Mouse (Mus musculus) megakaryocyte, embryonic 14.5 days (primary cell): ENCODE data around the gene Traf6. TPM values are rescaled to one million over a fixed set of nuclear protein-coding genes. Genes with fewer than 3 reads are reported as not detected.

Source experiments
- H3K27me3 ChIP-seq: replicated peaks from 2 replicates; pipeline ENCODE3; 2012; ENCODE audit warnings: inconsistent platforms
- H3K36me3 ChIP-seq: replicated peaks from 2 replicates; pipeline ENCODE3; 2012; ENCODE audit warnings: low read length, inconsistent platforms, mixed read lengths
- H3K4me1 ChIP-seq: 2 replicates; pipeline ENCODE4 v1.6.1; 2012; ENCODE audit warnings: inconsistent platforms
- H3K4me3 ChIP-seq: replicated peaks from 2 replicates; pipeline ENCODE3; 2012; ENCODE audit warnings: moderate library complexity, mild to moderate bottlenecking, inconsistent platforms
- H3K9me3 ChIP-seq: 2 replicates; pipeline ENCODE4 v1.6.1; 2012; ENCODE audit warnings: inconsistent platforms
- FLI1 ChIP-seq: IDR thresholded peaks from 2 replicates; pipeline ENCODE4 v1.6.1; 2012; ENCODE audit warnings: low read length, inconsistent platforms, mixed read lengths
- GATA1 ChIP-seq: IDR thresholded peaks from 3 replicates; pipeline ENCODE4 v1.6.1; 2012; ENCODE audit warnings: mixed read lengths, low read length, inconsistent platforms, borderline replicate concordance
- polyA plus RNA-seq: library from polyadenylated mRNA; stranded (reverse); fragments of >175 nt; gene quantifications from 2 replicates; pipeline ENCODE4 v1.2.3, GENCODE M21; 2012; ENCODE audit warnings: low replicate concordance; ENCODE audit not compliant: insufficient read depth

Gene Traf6
- 0.35 and 0.78 TPM in 2 replicates for polyA plus RNA-seq

DNA sequence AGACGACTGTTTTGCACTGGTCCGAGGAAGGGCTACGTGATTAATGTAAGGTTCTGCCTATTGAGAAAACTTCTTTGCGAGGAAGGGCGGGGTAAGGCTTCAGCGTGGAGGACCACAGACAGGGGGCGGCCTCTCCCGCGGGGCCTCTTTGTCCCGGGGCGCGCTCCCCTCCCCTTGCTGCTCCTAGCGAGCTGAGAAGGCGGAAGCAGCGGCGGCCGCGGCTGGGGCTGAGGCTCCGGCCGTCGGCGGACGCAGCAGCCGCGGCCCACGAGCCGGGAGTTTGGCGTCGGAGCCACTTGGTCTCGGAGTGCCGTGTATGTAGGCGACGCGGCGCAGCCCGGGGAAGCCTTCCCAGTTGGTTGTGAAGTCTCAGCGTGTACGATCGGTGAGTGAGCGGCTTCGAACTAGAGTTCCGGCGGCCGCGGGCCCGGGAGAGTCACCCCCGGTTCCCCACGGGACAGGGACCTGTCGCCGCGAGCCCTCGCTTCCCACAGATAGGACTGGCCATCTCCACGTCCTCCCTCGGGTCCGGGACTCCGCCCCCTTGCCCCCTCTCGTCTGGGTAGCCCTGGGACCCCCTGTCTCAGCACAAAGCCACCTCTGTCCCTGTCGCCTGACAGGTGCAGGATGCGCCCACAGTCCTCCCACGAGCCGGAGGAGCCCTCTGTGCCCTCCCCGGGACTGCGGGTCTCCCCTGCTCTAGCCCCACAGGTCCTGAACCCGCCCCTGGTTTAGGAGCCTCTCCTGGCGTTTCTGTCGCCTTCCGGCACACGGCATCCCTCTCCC, at the start of gene Traf6:
TSS of gene Traf6 (plus strand) at position 194 of the 786 bp plus-strand sequence.
- TF ChIP-seq GATA1 (no peak), FLI1 (no peak)
- H3K4me3 ChIP-seq: peak within 1 kb of the TSS; percentile 96

DNA sequence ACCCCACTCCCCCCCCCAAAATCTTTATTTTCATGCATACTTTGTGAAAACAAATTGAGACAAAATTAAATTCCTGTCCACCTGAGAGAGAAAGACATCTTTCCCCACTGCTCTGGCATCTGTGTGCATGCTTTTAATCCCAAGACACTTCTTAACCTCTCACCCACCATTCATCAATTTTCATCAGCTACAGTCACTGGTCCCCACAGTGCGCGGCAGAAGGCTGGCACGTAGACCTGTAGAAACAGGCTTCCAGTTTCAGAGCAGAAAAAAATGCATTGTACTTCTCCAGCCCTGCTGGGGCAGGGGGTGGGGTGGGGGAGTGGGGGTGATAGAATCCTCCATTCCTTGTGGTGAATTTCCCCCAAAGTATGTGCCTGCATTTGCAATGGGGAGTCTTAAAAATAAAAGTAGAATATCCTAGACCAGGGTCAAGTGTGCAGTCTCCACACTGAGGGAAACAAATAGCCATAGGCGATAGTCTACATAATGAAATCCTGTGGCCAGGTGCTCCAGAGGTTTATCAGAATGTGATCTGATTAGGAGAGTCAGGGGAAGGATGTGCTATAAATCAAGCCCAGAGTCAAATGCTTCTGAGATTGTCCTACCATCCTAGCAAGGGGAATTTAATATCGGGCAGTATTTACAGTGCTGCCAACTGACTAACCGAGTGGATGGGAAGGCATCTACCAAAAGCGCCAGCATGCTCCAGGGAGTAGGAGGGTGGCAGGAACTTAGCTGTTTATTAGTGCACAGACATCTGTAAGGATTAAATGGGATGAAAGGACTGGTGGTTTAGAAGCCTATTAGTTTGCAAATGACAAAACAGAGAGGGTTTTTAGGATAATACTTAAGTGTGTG, 39.0 kb upstream of the Traf6 start:
- no peaks in the 10 kb centered on the region; the same call in 1 of the 2 replicates for H3K4me1 ChIP-seq
- TF ChIP-seq FLI1: no peak
- TF ChIP-seq GATA1: no peak
- H3K36me3 ChIP-seq: no peaks in the 10 kb centered on the region
- H3K4me3 ChIP-seq: no peak overlapping the region
- peaks cover 3% of the 10 kb centered on the region; the same call in 1 of the 2 replicates for H3K9me3 ChIP-seq
- H3K27me3 ChIP-seq: peaks cover 4% of the 10 kb centered on the region

More for the DNA sequence above, at the start of gene Traf6:
- Histone ChIP-seq H3K9me3 (no peaks in the 10 kb centered on the region), H3K36me3 (peaks cover 20% of the 10 kb centered on the region), H3K4me1 (peaks cover 35% of the 10 kb centered on the region), H3K27me3 (peaks cover 6% of the 10 kb centered on the region)

DNA sequence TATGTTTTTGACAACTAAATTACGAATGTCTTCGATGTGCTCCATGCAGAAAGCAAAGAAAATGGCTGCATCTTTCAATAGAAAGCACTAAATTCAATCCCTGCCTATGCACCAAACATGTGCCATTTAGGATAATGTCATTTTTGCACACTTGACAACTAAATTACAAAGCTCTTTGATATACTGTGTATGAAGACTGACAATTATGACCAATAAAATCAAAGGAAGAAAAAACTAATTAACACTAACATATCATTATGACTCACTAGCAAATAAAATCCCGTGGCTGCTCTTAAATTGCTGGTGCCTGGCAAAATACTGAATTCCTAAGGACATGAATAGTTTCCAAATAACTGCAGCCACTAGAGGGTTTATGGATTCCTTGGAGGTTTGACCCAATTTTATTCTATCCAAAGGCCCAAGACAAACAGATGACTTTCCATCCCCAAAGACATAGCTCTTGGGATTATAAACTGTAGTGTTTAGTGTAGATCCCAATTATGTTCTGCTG, 38.3 kb upstream of the Traf6 start:
- peaks cover 3% of the 10 kb centered on the region; the same call in 1 of the 2 replicates for H3K9me3 ChIP-seq
- H3K36me3 ChIP-seq: no peaks in the 10 kb centered on the region
- no peaks in the 10 kb centered on the region; the same call in 1 of the 2 replicates for H3K4me1 ChIP-seq
- H3K4me3 ChIP-seq: no peak overlapping the region
- TF ChIP-seq FLI1 (no peak), GATA1 (no peak)
- H3K27me3 ChIP-seq: peaks cover 4% of the 10 kb centered on the region

GRCm38 (mm10) chr2:101645841-101646240, 32.4 kb upstream of the Traf6 start:
- H3K9me3 ChIP-seq: peaks cover 3% of the 10 kb centered on the region; the same call in 1 of the 2 replicates
- H3K36me3 ChIP-seq: no peaks in the 10 kb centered on the region
- no peak overlapping the region for H3K4me3 ChIP-seq
- H3K27me3 ChIP-seq: peaks cover 12% of the 10 kb centered on the region
- peaks cover 7% of the 10 kb centered on the region for H3K4me1 ChIP-seq
- TF ChIP-seq GATA1 (no peak), FLI1 (no peak)

GRCm38 (mm10) chr2:101648361-101648760, 29.9 kb upstream of the Traf6 start:
- H3K36me3 ChIP-seq: no peaks in the 10 kb centered on the region
- H3K4me1 ChIP-seq: peaks cover 18% of the 10 kb centered on the region
- peaks cover 12% of the 10 kb centered on the region for H3K27me3 ChIP-seq
- H3K9me3 ChIP-seq: peaks cover 3% of the 10 kb centered on the region; the same call in 1 of the 2 replicates
- H3K4me3 ChIP-seq: no peak overlapping the region
- TF ChIP-seq FLI1: no peak
- no peak for TF ChIP-seq GATA1

- Histone ChIP-seq H3K27me3 (peaks cover 12% of the 10 kb centered on the region), H3K4me1 (peaks cover 19% of the 10 kb centered on the region), H3K4me3 (peak within 1 kb of the TSS; percentile 71), H3K36me3 (no peaks in the 10 kb centered on the region), H3K9me3 (no peaks in the 10 kb centered on the region)
- TF ChIP-seq GATA1 (no peak), FLI1 (no peak)
Observed at GRCm38 (mm10) chr2:101649114-101649671, 29.0 kb upstream of the Traf6 start, which contains the start of the genes Rag1 and B230118H07Rik. Gene Rag1, minus strand, starts transcription at chr2:101649501. Gene B230118H07Rik, minus strand, starts transcription at chr2:101649532.

GRCm38 (mm10) chr2:101650446-101650845, 27.8 kb upstream of the Traf6 start:
- peaks cover 12% of the 10 kb centered on the region for H3K27me3 ChIP-seq
- peaks cover 19% of the 10 kb centered on the region for H3K4me1 ChIP-seq
- H3K9me3 ChIP-seq: no peaks in the 10 kb centered on the region
- H3K36me3 ChIP-seq: no peaks in the 10 kb centered on the region
- no peak overlapping the region for H3K4me3 ChIP-seq
- no peak for TF ChIP-seq GATA1
- no peak for TF ChIP-seq FLI1

DNA sequence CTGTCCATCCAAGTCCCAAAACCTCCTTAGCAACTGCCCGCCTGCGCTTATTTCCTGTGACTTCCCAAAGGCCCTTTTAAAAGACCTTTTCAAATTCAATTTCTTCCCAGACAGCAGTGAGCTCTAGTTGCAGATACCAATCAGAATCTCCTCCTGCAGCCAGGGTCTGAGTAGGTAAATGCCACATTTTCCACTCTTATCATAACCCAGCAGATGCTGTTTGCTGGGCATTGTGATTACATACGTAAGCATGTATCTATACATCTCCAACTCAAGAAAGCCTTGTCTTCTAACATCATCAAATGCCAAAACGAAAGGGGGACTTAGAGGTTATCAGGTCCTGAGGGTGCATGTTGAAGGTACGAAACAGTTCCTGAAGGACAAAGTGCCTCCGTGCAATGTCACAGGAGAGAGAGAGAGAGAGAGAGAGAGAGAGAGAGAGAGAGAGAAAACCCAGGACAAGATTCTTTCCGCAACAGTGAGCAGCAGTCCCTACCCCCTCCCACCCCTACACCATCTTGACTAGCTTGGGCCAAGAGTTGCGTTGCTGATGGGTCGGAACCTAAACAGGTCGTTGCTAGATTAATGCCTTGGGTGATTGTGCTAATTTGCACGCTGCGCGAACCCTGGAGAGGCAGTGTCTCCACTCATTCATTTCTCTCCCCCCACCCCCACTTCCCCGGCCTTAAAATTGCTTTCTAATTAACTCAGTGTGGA, 25.9 kb upstream of the Traf6 start:
- Histone ChIP-seq H3K27me3 (peaks cover 15% of the 10 kb centered on the region), H3K36me3 (no peaks in the 10 kb centered on the region), H3K4me3 (peak overlapping the region; percentile 88), H3K4me1 (peaks cover 19% of the 10 kb centered on the region), H3K9me3 (no peaks in the 10 kb centered on the region)
- TF ChIP-seq FLI1 (no peak), GATA1 (no peak)
